Mouse (Mus musculus): ENCODE data around the gene Trpt1. TPM values are rescaled to one million over a fixed set of nuclear protein-coding genes. Genes with fewer than 3 reads are reported as not detected.

Trpt1 gene
- total and polyA plus RNA-seq, 2 experiments from 2014 or later, result 19.8 to 28.1 TPM

- Histone ChIP-seq H3K4me1 (ENCODE audit: insufficient read depth, low read length) (no peaks in the 10 kb centered on the region), H3K27ac (ENCODE audit: low read depth, low read length) (no peak overlapping the region), H3K4me2 (ENCODE audit: low read depth, low read length, poor library complexity, severe bottlenecking) (no peak overlapping the region), H3K9ac (replicated peaks; ENCODE audit: low read length, poor library complexity, severe bottlenecking) (no peak overlapping the region), H3K4me3 (ENCODE audit: low read depth, low read length) (no peak overlapping the region), H3K9me3 (ENCODE audit: low read length) (no peaks in the 10 kb centered on the region), H3K36me3 (ENCODE audit: insufficient read depth, low read length) (no peaks in the 10 kb centered on the region), H3K27me3 (ENCODE audit: insufficient read depth, low read length) (no peaks in the 10 kb centered on the region)
- DNase-seq (ENCODE audit: low spot score), result no peak
- ATAC-seq (ENCODE audit: low FRiP score), result no peak
- WGBS, result 50% methylated on average over 4 of the region's 4 CpGs
- TF ChIP-seq CTCF (IDR thresholded peaks at IDR 0.05), result no peak
Measured at GRCm38 (mm10) chr19:7044706-7045105, 48.8 kb downstream of the Trpt1 start.

Other genes starting within 250 kb of the Trpt1 start
- 20.6 and 31.1 TPM in 2 replicates for gene Rps6ka4, start 155.5 kb upstream of the Trpt1 start, total RNA-seq (2014; rRNA removed)
- 18.5 and 19.1 TPM in 2 replicates for gene Rps6ka4, start 155.5 kb upstream of the Trpt1 start, polyA plus RNA-seq (2015; fragmentation: Nextera tagmentation; extraction: Ambion mirVana)
- 1.0 and 1.9 TPM in 2 replicates for gene Ccdc88b, start 137.9 kb upstream of the Trpt1 start, total RNA-seq (2014; rRNA removed)
- 0.86 and 1.8 TPM in 2 replicates for gene Ccdc88b, start 137.9 kb upstream of the Trpt1 start, polyA plus RNA-seq (2015; fragmentation: Nextera tagmentation; extraction: Ambion mirVana)
- gene Trmt112, start 86.4 kb upstream of the Trpt1 start, total RNA-seq (2014; rRNA removed), result 80.6 and 85.4 TPM in 2 replicates
- gene Trmt112, start 86.4 kb upstream of the Trpt1 start, polyA plus RNA-seq (2015; fragmentation: Nextera tagmentation; extraction: Ambion mirVana), result 110 and 118 TPM in 2 replicates
- 211 and 223 TPM in 2 replicates for gene Prdx5, start 86.0 kb upstream of the Trpt1 start, total RNA-seq (2014; rRNA removed)
- gene Prdx5, start 86.0 kb upstream of the Trpt1 start, polyA plus RNA-seq (2015; fragmentation: Nextera tagmentation; extraction: Ambion mirVana), result 491 and 528 TPM in 2 replicates
- 31.6 and 40.7 TPM in 2 replicates for gene Esrra, start 74.3 kb upstream of the Trpt1 start, total RNA-seq (2014; rRNA removed)
- 7.2 and 7.3 TPM in 2 replicates for gene Esrra, start 74.3 kb upstream of the Trpt1 start, polyA plus RNA-seq (2015; fragmentation: Nextera tagmentation; extraction: Ambion mirVana)
- 0.52 and 1.1 TPM in 2 replicates for gene Catsperz, start 70.8 kb upstream of the Trpt1 start, total RNA-seq (2014; rRNA removed)
- gene Catsperz, start 70.8 kb upstream of the Trpt1 start, polyA plus RNA-seq (2015; fragmentation: Nextera tagmentation; extraction: Ambion mirVana), result 2.1 and 3.0 TPM in 2 replicates
- 7.9 and 13.6 TPM in 2 replicates for gene Kcnk4, start 61.6 kb upstream of the Trpt1 start, total RNA-seq (2014; rRNA removed)
- 17.8 and 18.0 TPM in 2 replicates for gene Kcnk4, start 61.6 kb upstream of the Trpt1 start, polyA plus RNA-seq (2015; fragmentation: Nextera tagmentation; extraction: Ambion mirVana)
- 50.3 and 55.9 TPM in 2 replicates for gene Bad, start 54.3 kb upstream of the Trpt1 start, total RNA-seq (2014; rRNA removed)
- 91.6 and 104 TPM in 2 replicates for gene Bad, start 54.3 kb upstream of the Trpt1 start, polyA plus RNA-seq (2015; fragmentation: Nextera tagmentation; extraction: Ambion mirVana)
- 88.5 and 101 TPM in 2 replicates for gene Gpr137, start 53.7 kb upstream of the Trpt1 start, total RNA-seq (2014; rRNA removed)
- gene Gpr137, start 53.7 kb upstream of the Trpt1 start, polyA plus RNA-seq (2015; fragmentation: Nextera tagmentation; extraction: Ambion mirVana), result 77.6 and 78.8 TPM in 2 replicates
- gene Ppp1r14b, start 21.2 kb upstream of the Trpt1 start, total RNA-seq (2014; rRNA removed), result 137 and 150 TPM in 2 replicates
- gene Ppp1r14b, start 21.2 kb upstream of the Trpt1 start, polyA plus RNA-seq (2015; fragmentation: Nextera tagmentation; extraction: Ambion mirVana), result 143 and 144 TPM in 2 replicates
- 14.7 and 16.6 TPM in 2 replicates for gene Plcb3, start 19.7 kb upstream of the Trpt1 start, total RNA-seq (2014; rRNA removed)
- 9.5 and 9.8 TPM in 2 replicates for gene Plcb3, start 19.7 kb upstream of the Trpt1 start, polyA plus RNA-seq (2015; fragmentation: Nextera tagmentation; extraction: Ambion mirVana)
- gene Fkbp2, start 15.6 kb upstream of the Trpt1 start, total RNA-seq (2014; rRNA removed), result 24.9 and 29.3 TPM in 2 replicates
- 149 and 155 TPM in 2 replicates for gene Fkbp2, start 15.6 kb upstream of the Trpt1 start, polyA plus RNA-seq (2015; fragmentation: Nextera tagmentation; extraction: Ambion mirVana)
- 33.1 and 44.4 TPM in 2 replicates for gene Vegfb, start 8.5 kb upstream of the Trpt1 start, total RNA-seq (2014; rRNA removed)
- 77.7 and 83.2 TPM in 2 replicates for gene Vegfb, start 8.5 kb upstream of the Trpt1 start, polyA plus RNA-seq (2015; fragmentation: Nextera tagmentation; extraction: Ambion mirVana)
- 14.9 and 31.2 TPM in 2 replicates for gene Dnajc4, start 3.6 kb upstream of the Trpt1 start, total RNA-seq (2014; rRNA removed)
- gene Dnajc4, start 3.6 kb upstream of the Trpt1 start, polyA plus RNA-seq (2015; fragmentation: Nextera tagmentation; extraction: Ambion mirVana), result 21.6 and 25.7 TPM in 2 replicates
- gene Nudt22, start within 50 bp of the Trpt1 start, total RNA-seq (2014; rRNA removed), result 12.8 and 19.6 TPM in 2 replicates
- 17.8 and 22.0 TPM in 2 replicates for gene Nudt22, start within 50 bp of the Trpt1 start, polyA plus RNA-seq (2015; fragmentation: Nextera tagmentation; extraction: Ambion mirVana)
- gene Fermt3, start 23.3 kb downstream of the Trpt1 start, total RNA-seq (2014; rRNA removed), result 5.6 and 6.2 TPM in 2 replicates
- 3.0 and 3.4 TPM in 2 replicates for gene Fermt3, start 23.3 kb downstream of the Trpt1 start, polyA plus RNA-seq (2015; fragmentation: Nextera tagmentation; extraction: Ambion mirVana)
- gene Stip1, start 43.8 kb downstream of the Trpt1 start, total RNA-seq (2014; rRNA removed), result 97.0 and 101 TPM in 2 replicates
- gene Stip1, start 43.8 kb downstream of the Trpt1 start, polyA plus RNA-seq (2015; fragmentation: Nextera tagmentation; extraction: Ambion mirVana), result 142 and 147 TPM in 2 replicates
- gene Macrod1, start 60.7 kb downstream of the Trpt1 start, total RNA-seq (2014; rRNA removed), result 1.4 and 5.1 TPM in 2 replicates
- 5.9 and 6.2 TPM in 2 replicates for gene Macrod1, start 60.7 kb downstream of the Trpt1 start, polyA plus RNA-seq (2015; fragmentation: Nextera tagmentation; extraction: Ambion mirVana)
- 9.9 and 11.4 TPM in 2 replicates for gene Flrt1, start 109.6 kb downstream of the Trpt1 start, total RNA-seq (2014; rRNA removed)
- 9.8 and 11.9 TPM in 2 replicates for gene Flrt1, start 109.6 kb downstream of the Trpt1 start, polyA plus RNA-seq (2015; fragmentation: Nextera tagmentation; extraction: Ambion mirVana)
- 236 and 242 TPM in 2 replicates for gene Otub1, start 210.2 kb downstream of the Trpt1 start, total RNA-seq (2014; rRNA removed)
- 257 and 277 TPM in 2 replicates for gene Otub1, start 210.2 kb downstream of the Trpt1 start, polyA plus RNA-seq (2015; fragmentation: Nextera tagmentation; extraction: Ambion mirVana)
- 1,114 and 1,471 TPM in 2 replicates for gene Cox8a, start 221.5 kb downstream of the Trpt1 start, total RNA-seq (2014; rRNA removed)
- gene Cox8a, start 221.5 kb downstream of the Trpt1 start, polyA plus RNA-seq (2015; fragmentation: Nextera tagmentation; extraction: Ambion mirVana), result 1,645 and 1,756 TPM in 2 replicates
- gene Naa40, start 245.1 kb downstream of the Trpt1 start, total RNA-seq (2014; rRNA removed), result 58.3 and 62.5 TPM in 2 replicates
- 45.6 and 46.1 TPM in 2 replicates for gene Naa40, start 245.1 kb downstream of the Trpt1 start, polyA plus RNA-seq (2015; fragmentation: Nextera tagmentation; extraction: Ambion mirVana)

Measured in midbrain, postnatal 0 days (tissue).